Mouse (Mus musculus): Measurements from ENCODE around the gene Sirt3.

DNA sequence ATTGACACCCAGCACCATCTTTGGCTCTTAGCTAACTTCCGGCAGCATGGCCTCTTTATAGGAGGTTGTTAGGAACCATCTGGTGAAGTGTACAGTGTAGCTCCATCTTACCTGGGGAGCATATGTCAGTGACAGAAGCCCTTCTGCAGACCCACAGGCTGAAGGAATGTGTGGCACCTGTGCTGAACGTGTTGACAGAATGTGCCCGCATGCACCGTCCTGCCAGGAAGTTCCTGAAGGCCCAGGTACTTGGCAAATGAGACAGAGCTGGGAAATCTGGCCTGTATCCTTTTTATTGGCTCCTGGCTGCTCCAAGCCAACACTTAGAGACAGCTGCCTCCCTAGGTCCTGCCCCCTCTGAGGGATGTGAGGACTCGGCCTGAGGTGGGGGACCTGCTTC, 21.4 kb downstream of the Sirt3 start:
- TF ChIP-seq POLR2A (IDR thresholded peaks at IDR 0.05; ENCODE audit: low read depth, low read length) (no peak), CTCF (IDR thresholded peaks at IDR 0.05; ENCODE audit: extremely low read depth, insufficient read length, insufficient replicate concordance, low read depth, low read length) (no peak)

Measured in small intestine, adult 2 months (tissue).